Comparison of ENCODE assay signal across 8 mouse cellular contexts in the genomic region with DNA sequence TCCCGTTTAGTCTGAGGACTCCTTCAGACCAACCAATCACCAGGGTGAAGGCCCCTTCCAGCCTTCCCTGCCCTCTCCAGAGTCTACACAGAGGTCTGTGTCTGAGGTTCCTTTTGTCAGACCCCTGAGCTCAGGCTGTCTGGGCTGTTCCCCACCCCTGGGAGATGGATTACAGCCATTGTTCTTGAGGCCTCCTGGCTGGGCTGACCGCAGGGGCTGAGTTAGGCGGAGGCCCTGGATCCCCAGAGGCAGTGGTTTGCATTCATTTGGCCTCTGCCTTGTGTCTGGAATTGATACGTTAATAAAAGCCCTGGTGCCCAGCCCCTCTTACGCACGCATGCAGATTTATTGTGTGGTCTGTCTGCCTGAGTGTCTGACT. TPM values are rescaled to one million over a fixed set of nuclear protein-coding genes. Genes with fewer than 3 reads are reported as not detected.
A peak's percentile ranks its signal among the peaks of the same experiment; 100 is the strongest.
DNase-seq lines count a peak whose midpoint lies in the region; ATAC-seq and TF ChIP-seq lines count a peak whose summit lies in the region.

No protein-coding gene starts in this region.

- 0 out of 2 replicates have a peak overlapping the region, but pooled peaks have one; percentile 14 for H3K9ac ChIP-seq in forebrain, postnatal 0 days
- H3K9ac ChIP-seq in limb, embryonic 15.5 days, result no peak overlapping the region

- peaks cover 37% of the 10 kb centered on the region for H3K4me1 ChIP-seq in forebrain, postnatal 0 days (ENCODE audit: insufficient read depth)
- peaks cover 62% of the 10 kb centered on the region for H3K4me1 ChIP-seq in limb, embryonic 15.5 days

- WGBS in forebrain, postnatal 0 days, result 11% methylated on average over 6 of the region's 6 CpGs
- 22% methylated on average over 6 of the region's 6 CpGs for WGBS in limb, embryonic 15.5 days

- no peaks in the 10 kb centered on the region for H3K27me3 ChIP-seq in forebrain, postnatal 0 days (ENCODE audit: insufficient read depth, low read length)
- H3K27me3 ChIP-seq in limb, embryonic 15.5 days, result no peaks in the 10 kb centered on the region

- ATAC-seq in forebrain, postnatal 0 days, result peak; percentile 23
- no peak for ATAC-seq in limb, embryonic 15.5 days (ENCODE audit: insufficient number of reproducible peaks, low FRiP score, low TSS enrichment, low read depth)
- no peak for ATAC-seq in erythroid progenitor cell, adult 5-6 weeks (replicated peaks; ENCODE audit: low FRiP score, poor library complexity, severe bottlenecking)

- no peaks in the 10 kb centered on the region for H3K9me3 ChIP-seq in forebrain, postnatal 0 days (ENCODE audit: low read length)
- no peaks in the 10 kb centered on the region for H3K9me3 ChIP-seq in limb, embryonic 15.5 days

- no peak overlapping the region for H3K4me3 ChIP-seq in forebrain, postnatal 0 days (ENCODE audit: low read depth, low read length)
- no peak overlapping the region for H3K4me3 ChIP-seq in limb, embryonic 15.5 days

- H3K36me3 ChIP-seq in forebrain, postnatal 0 days (ENCODE audit: insufficient read depth), result no peaks in the 10 kb centered on the region
- no peaks in the 10 kb centered on the region for H3K36me3 ChIP-seq in limb, embryonic 15.5 days

- peak overlapping the region; percentile 70 for H3K27ac ChIP-seq in forebrain, postnatal 0 days (ENCODE audit: low read depth, low read length)
- peak overlapping the region; percentile 64 for H3K27ac ChIP-seq in limb, embryonic 15.5 days

- peak; percentile 40 for DNase-seq in lung, postnatal 10 days
- DNase-seq in lung, adult 18-20 months, result no peak
- DNase-seq in forebrain, postnatal 0 days, result no peak
- no peak for DNase-seq in testis, postnatal 10 days (ENCODE audit: low spot score)
- DNase-seq in frontal cortex, postnatal 14 days (ENCODE audit: low spot score in 2 of 2), result no peak
- no peak for DNase-seq in right cerebral cortex, adult 2 months (ENCODE audit: low spot score in 2 of 2)

- TF ChIP-seq CTCF in forebrain, postnatal 0 days (IDR thresholded peaks at IDR 0.05; ENCODE audit: low read depth), result no peak

- H3K4me2 ChIP-seq in forebrain, postnatal 0 days (ENCODE audit: low read depth), result no peak overlapping the region
- H3K4me2 ChIP-seq in limb, embryonic 15.5 days, result no peak overlapping the region

RNA-seq across cellular contexts. Expression of a gene that starts 53.1 kb away (rescaled TPM):
- total RNA-seq in forebrain, postnatal 0 days (2014; rRNA removed), result 55.4 and 55.5 TPM in 2 replicates
- polyA plus RNA-seq in forebrain, postnatal 0 days (2015; fragmentation: Nextera tagmentation; extraction: Ambion mirVana), result 58.2 and 63.1 TPM in 2 replicates
- polyA plus RNA-seq in limb, embryonic 15.5 days (2015; fragmentation: Nextera tagmentation; extraction: Ambion mirVana), result 50.2 and 53.1 TPM in 2 replicates
- 25.2 TPM in 1 of 2 replicates, not detected in the other for total RNA-seq in erythroid progenitor cell, adult 5-6 weeks (2015; ENCODE audit: low replicate concordance)
- 15.5 TPM in 1 of 2 replicates, not detected in the other for total RNA-seq in erythroid progenitor cell, adult 5-6 weeks (2017; ENCODE audit: low replicate concordance)
